Mouse (Mus musculus): Measurements from ENCODE around the gene Heyl. TPM values are rescaled to one million over a fixed set of nuclear protein-coding genes. Genes with fewer than 3 reads are reported as not detected.

Gene Heyl
- total RNA-seq (2021), result 14.1 and 17.8 TPM in 2 replicates
- long read RNA-seq, experiment 1, full-length matches to known transcripts, result 5 of 11 reads
- long read RNA-seq, experiment 1, partial matches to known transcripts, result 1 of 11 reads
- long read RNA-seq, experiment 1, other reads (novel, unspliced or antisense), result 5 of 11 reads
- long read RNA-seq, experiment 2, full-length matches to known transcripts, result 4 of 7 reads
- long read RNA-seq, experiment 2, partial matches to known transcripts, result 0 of 7 reads
- long read RNA-seq, experiment 2, other reads (novel, unspliced or antisense), result 3 of 7 reads

GRCm38 (mm10) chr4:123233492-123234084 is at the start of gene Heyl:
TSS of gene Heyl (plus strand) at chr4:123233556.
- peak; percentile 78 for DNase-seq

GRCm38 (mm10) chr4:123184816-123185215 is 48.5 kb upstream of the Heyl start:
- no peak for DNase-seq

GRCm38 (mm10) chr4:123192336-123192735 is 41.0 kb upstream of the Heyl start:
- DNase-seq, result no peak

- no peak for DNase-seq
These were observed 39.6 kb upstream of the Heyl start for GRCm38 (mm10) chr4:123193791-123194190.

- DNase-seq, result peak; percentile 42
These were observed 36.7 kb upstream of the Heyl start for GRCm38 (mm10) chr4:123196695-123197094.

DNA sequence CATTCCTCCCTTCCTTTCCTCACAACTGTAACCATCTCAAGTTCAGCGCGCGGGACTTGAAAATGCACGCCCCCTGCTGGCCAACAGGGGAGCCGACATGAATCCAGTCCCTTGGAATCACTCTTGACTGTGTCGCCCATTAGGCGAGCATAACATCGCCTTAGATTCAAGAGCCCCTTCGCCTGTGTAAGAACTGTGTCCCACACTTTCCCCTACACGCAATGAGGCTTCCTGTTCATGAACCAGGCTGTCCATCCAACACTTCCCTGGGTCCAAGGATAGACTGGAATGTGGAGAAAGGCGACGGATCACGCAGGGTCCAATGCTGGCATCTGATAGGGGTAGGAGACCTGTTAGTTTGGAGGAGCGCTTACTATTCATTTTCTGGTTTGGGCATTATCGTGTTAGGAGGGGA is 32.6 kb upstream of the Heyl start:
- DNase-seq, result peak; percentile 89

DNA sequence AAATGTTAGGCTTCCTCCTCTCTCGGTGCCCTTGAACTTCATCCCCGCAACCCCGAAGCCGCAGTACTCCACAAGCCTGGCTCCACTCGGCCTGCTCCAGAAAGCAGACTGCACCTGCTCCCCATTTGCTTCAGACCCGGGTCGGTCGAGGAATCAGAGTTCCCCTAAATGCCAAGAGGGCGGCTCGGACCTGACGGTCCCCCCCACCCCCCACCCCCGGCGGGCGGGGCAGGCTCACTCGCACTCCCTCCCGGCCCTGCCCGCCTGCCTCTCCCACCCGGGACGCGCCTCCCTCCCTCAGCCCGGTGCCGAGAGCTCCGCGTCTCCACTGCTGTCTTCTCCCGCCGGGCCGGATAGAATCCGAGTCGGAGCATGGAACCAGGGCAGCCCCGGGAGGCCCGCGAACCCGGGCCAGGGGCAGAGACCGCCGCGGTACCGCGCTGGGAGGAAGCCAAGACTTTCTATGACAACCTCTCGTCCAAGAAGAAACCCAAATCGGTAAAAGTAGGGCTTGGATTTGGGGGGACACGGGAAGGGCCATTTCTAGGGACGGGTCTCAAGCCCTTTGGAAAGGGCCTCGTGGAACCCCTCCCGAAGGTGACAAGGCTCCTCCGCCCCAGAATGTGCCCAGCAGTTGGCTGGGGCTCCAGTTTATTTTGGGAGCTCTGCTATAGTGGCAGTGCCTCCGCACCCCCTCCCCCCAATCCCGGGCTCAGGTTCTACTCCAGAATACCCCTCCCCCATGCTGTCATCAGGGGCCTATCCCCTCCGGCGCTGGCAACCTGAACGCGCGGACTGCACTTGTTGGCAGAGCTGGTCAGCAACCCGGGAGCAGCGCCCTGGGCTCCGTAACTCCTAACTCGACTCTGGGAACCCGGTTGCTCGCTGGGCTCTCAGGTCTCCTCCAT is 31.9 kb upstream of the Heyl start, which contains the start of gene Nt5c1a:
TSS of gene Nt5c1a (plus strand) at position 319 of the 908 bp plus-strand sequence.
- peak; percentile 82 for DNase-seq

DNA sequence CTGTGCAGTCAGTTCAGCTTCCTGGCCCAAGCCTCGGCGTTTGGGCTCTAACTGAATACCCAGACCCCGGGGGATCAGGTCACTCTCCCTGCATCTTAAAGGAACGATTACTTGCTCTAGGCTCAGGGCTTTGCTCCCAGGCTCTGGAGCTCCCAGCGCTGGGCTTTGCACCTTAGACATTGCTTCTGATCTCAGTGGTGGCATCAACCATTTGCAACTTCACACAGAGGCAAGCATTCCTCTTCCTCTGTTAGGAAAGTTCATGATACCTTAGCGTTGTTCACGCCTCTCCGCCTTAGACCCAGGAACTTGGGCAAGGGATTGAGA is 31.3 kb upstream of the Heyl start:
- no peak for DNase-seq

DNA sequence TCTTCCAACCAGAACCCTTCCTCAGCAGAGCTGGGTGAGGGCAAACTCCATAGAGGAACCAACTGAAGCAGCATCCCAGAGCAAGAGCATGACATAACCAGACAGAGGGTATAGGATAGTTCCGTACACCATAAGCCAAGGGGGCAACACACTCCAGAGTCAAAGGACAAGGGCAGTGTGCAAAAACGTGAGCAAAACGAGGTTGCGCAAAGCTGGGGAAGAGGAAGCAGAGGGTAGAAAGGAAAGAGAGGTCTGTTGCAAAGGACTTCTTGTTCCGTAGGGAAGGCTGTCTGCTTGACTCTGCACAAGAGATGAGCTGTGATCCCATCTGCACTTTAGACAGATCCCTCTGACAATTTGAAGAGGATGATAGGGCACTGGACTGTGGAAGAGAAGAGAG is 26.0 kb upstream of the Heyl start:
- no peak for DNase-seq

DNA sequence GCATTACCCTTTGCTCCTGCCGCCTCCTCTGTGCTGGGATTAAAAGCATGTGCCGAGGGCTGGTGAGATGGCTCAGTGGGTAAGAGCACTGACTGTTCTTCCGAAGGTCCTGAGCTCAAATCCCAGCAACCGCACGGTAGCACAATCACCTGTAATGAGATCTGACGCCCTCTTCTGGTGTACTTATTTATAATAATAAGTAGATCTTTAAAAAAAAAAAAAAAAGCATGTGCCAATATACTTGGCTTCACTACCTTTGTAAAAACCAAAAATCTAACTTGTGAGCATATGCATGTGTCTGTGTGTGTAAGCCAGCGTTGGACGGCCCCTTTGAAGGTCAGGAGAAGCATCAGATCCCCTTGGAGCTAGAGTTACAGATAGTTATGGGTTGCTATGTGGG is 22.4 kb upstream of the Heyl start:
- no peak for DNase-seq

- DNase-seq, result no peak
These were observed 21.9 kb upstream of the Heyl start for GRCm38 (mm10) chr4:123211453-123211852.

DNA sequence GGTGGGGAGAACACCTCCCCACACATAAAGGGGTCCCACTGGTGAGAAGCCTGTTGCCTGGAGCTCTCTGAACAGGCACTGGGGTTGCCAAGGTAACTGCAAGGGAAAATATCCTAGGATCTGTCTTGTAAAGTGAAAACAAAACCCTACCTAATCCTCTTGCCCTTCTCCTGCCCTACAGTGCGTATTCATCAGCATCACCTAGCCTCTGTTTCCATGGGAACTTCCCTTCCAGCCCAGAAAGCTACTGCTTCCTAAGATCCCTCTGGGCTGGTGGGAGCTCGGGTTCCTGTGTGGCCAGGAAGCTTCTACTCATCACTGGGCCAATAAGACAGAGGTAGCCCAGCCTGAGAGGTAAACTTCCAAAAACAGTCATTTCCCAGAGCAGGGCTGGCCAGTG is 21.0 kb upstream of the Heyl start:
- DNase-seq, result no peak

GRCm38 (mm10) chr4:123213975-123214374 is 19.4 kb upstream of the Heyl start:
- peak; percentile 83 for DNase-seq

DNA sequence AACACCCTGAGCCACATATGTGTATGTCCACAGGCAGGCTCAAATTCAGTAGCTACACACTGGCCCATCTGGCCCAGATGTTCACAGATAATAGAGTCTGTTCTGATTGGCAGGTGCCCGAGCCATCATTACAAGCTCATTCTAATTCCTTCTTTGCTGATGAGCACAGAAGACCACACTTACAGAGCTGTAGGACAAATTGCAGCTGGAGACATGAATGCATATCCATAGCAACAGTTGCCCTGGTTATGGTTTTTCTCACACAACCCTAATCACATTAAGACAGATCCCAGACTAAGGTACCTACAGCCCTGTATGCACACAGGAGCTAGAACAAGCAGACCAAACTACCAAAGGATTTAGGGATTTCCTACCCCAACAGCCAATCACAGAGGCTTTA is 18.0 kb upstream of the Heyl start:
- no peak for DNase-seq

- peak; percentile 76 for DNase-seq
These were observed 16.6 kb upstream of the Heyl start for GRCm38 (mm10) chr4:123216782-123217181.

DNA sequence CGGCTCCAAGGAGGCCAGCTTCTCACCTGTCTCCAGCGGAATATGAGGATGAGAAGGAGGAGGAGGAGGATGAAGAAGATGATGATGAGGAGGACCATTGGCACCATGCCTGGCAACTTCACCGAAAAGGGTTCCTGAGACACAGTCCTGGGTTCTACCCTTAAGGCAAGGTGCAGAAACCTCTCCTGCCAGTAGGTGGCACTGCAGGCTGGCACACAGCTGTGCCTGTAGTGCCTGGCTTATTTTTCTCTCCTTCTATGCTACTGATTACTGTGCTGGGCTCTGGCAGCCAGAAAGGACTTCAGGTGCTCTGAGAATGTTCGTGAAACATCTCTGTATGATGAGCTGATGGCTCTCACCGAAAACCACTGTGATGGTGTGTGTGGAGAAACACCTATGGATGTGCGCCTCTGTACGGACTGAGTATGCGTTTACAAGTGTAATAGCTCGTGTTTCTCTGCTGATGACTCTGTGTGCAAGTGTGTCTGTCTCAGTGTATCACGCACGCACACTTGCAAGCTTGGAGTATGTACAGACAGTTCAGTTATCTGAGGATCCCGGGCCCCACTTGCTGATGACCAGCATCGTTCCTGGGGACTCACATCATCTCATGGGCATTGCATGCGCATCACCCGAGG is 13.5 kb upstream of the Heyl start:
- DNase-seq, result peak; percentile 84

DNA sequence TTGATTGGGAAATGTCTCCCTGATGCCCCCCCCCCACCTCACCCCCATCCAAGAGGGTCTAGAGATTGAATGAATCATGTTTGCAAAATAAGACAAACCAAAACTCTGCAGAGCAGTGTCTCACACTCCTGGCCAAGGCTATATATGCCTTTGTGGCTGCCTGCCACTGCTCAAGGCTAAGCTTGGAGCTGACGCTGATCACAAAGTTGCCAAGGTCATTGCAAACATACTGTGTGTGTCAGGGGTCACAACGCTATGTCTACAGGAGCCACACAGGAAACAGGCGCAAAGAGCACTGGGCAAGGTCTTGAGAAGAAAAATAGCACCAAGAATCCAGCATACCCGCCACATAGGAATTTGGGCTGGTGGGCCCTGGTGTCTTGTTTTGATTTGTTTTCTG is 12.7 kb upstream of the Heyl start:
- peak; percentile 73 for DNase-seq

- DNase-seq, result peak; percentile 52
These were observed 10.0 kb upstream of the Heyl start for GRCm38 (mm10) chr4:123223309-123223708.

GRCm38 (mm10) chr4:123225718-123226403 is 7.5 kb upstream of the Heyl start:
- peak; percentile 63 for DNase-seq

GRCm38 (mm10) chr4:123227707-123228106 is 5.6 kb upstream of the Heyl start:
- DNase-seq, result no peak

GRCm38 (mm10) chr4:123228270-123228669 is 5.1 kb upstream of the Heyl start:
- no peak for DNase-seq

DNA sequence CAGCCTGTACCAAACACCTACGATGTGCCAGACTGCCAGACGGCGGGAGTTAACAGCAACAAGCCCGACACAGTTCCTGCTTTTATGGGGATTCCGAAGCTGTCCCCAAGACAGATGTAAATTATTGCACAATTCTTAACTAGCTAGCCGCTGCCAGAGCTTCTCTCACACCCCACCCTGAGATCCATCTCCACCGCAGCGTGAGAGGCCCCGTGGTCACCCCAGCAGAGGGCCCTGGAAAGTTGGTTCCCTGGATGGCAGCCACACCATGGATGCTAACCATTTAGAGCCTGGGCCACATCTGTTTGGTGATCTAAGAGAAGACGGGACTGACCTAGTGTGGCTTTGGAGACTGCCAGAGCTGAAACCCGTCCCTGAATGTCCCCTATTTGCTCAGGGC is 4.2 kb upstream of the Heyl start:
- DNase-seq, result no peak
